Mouse (Mus musculus) cerebellum, adult 2 months (tissue): ENCODE results near the gene Emp1. TPM values are rescaled to one million over a fixed set of nuclear protein-coding genes. Genes with fewer than 3 reads are reported as not detected.

Source experiments
- DNase-seq, 2 experiments: peaks; one replicate each; pipeline ENCODE4 v3.0.0; 2021
- H3K27ac ChIP-seq: fragments of 200-500 bp; 2 replicates; pipeline ENCODE4 v1.5.1; 2012; ENCODE audit warnings: low read length, control low read depth, inconsistent platforms; ENCODE audit not compliant: insufficient read depth
- H3K27me3 ChIP-seq: fragments of 200-500 bp; 2 replicates; pipeline ENCODE4 v1.6.1; 2012; ENCODE audit warnings: inconsistent platforms, mild to moderate bottlenecking, low read length, moderate library complexity; ENCODE audit not compliant: control insufficient read depth, insufficient read depth
- H3K4me1 ChIP-seq: fragments of 200-500 bp; 2 replicates; pipeline ENCODE4 v1.6.1; 2011; ENCODE audit warnings: low read length; ENCODE audit not compliant: control insufficient read depth, insufficient read depth
- H3K4me3 ChIP-seq: fragments of 200-500 bp; replicated peaks from 2 replicates; pipeline ENCODE3; 2011; ENCODE audit warnings: mild to moderate bottlenecking, low read depth, low read length, control low read depth; ENCODE audit not compliant: insufficient read depth
- CTCF ChIP-seq: fragments of 200-500 bp; IDR thresholded peaks from 2 replicates; pipeline ENCODE4 v1.5.1; 2011; ENCODE audit warnings: low read depth, mild to moderate bottlenecking, control low read depth, low read length, moderate library complexity, borderline replicate concordance; ENCODE audit not compliant: insufficient read depth
- POLR2A ChIP-seq: fragments of 200-500 bp; IDR thresholded peaks from 2 replicates; pipeline ENCODE4 v1.6.1; 2011; ENCODE audit warnings: low read length, control low read depth, borderline replicate concordance; ENCODE audit not compliant: insufficient read depth
- WGBS: fragments of 180-500 bp; shearing (Covaris S2); methylation state at CpG from one replicate; pipeline ENCODE4 v1.1.7; 2018; 5-methylcytosine and 5-hydroxymethylcytosine counted together
- polyA plus RNA-seq: library from polyadenylated mRNA; depleted of rRNA; stranded (reverse); fragments of >200 nt; gene quantifications from 2 replicates; pipeline ENCODE4 v1.2.3, GENCODE M21; 2012

Emp1 gene
- polyA plus RNA-seq, 1 experiment = 1.5 TPM

- Histone ChIP-seq H3K27me3 (no peaks in the 10 kb centered on the region), H3K4me1 (no peaks in the 10 kb centered on the region), H3K27ac (no peak overlapping the region), H3K4me3 (no peak overlapping the region)
- 62% methylated on average over 4 of the region's 4 CpGs for WGBS
- no peak for TF ChIP-seq POLR2A
- TF ChIP-seq CTCF = no peak
- no peak for DNase-seq
Observed at GRCm38 (mm10) chr6:135352537-135352936, 9.8 kb upstream of the Emp1 start.

- no peak overlapping the region for H3K4me3 ChIP-seq
- no peaks in the 10 kb centered on the region; the same call in 1 of the 2 replicates for H3K27me3 ChIP-seq
- no peak overlapping the region for H3K27ac ChIP-seq
- WGBS = 86% methylated on average over 4 of the region's 4 CpGs
- no peak for DNase-seq
- TF ChIP-seq POLR2A (no peak), CTCF (no peak)
- no peaks in the 10 kb centered on the region for H3K4me1 ChIP-seq
Observed at GRCm38 (mm10) chr6:135354953-135355352, 7.4 kb upstream of the Emp1 start.

GRCm38 (mm10) chr6:135360331-135360730 lies 2.0 kb upstream of the Emp1 start:
- TF ChIP-seq POLR2A = no peak
- no peak for TF ChIP-seq CTCF
- DNase-seq = no peak
- Histone ChIP-seq H3K27ac (no peak overlapping the region), H3K27me3 (no peaks in the 10 kb centered on the region; the same call in 1 of the 2 replicates), H3K4me3 (no peak overlapping the region), H3K4me1 (no peaks in the 10 kb centered on the region)
- 77% methylated on average over 4 of the region's 4 CpGs for WGBS

- TF ChIP-seq POLR2A = no peak
- Histone ChIP-seq H3K4me3 (no peak overlapping the region), H3K27ac (no peak overlapping the region), H3K27me3 (no peaks in the 10 kb centered on the region; the same call in 1 of the 2 replicates), H3K4me1 (no peaks in the 10 kb centered on the region)
- no peak for DNase-seq
- WGBS = 45% methylated on average over 3 of the region's 3 CpGs
Observed at GRCm38 (mm10) chr6:135362098-135362458, 267 bp upstream of the Emp1 start.

DNA sequence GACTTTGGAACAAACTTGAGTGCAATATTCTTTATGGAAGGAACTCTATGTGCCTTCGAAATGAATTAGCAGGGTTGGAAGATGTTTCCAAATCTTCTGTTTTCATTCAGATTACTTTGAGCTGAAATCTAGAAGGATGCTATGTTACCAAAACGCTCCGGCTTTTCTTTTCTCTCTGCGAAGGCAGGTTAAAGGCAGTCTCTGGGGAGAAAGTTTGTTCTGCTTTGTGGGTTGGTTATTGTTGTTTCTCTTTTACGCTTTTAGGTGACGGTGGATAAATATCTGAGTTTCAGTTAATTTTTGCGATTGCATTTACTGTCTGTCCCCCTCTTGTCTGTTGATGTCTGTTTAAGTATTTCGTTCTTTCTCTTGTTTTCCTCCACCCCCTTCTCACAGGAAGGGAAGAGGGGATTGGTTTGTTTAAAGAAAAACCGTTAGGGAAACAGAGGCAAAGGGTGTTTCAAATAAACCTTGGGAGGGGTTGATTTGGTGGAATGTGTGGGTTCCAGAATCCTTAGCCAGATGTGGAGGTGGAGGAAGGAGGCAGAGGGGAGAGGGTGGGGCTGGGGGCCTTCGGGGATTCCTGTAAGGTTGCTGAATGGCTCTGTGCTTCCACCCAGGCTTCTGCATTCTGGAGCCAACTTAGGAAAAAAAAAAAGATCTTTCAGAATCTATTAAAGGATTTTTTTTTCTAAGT lies 1.1 kb downstream of the Emp1 start:
- WGBS = 64% methylated on average over 10 of the region's 10 CpGs
- H3K27me3 ChIP-seq = no peaks in the 10 kb centered on the region; the same call in 1 of the 2 replicates
- H3K27ac ChIP-seq = no peak overlapping the region
- no peaks in the 10 kb centered on the region for H3K4me1 ChIP-seq
- no peak overlapping the region for H3K4me3 ChIP-seq
- TF ChIP-seq POLR2A = no peak
- DNase-seq = no peak

DNA sequence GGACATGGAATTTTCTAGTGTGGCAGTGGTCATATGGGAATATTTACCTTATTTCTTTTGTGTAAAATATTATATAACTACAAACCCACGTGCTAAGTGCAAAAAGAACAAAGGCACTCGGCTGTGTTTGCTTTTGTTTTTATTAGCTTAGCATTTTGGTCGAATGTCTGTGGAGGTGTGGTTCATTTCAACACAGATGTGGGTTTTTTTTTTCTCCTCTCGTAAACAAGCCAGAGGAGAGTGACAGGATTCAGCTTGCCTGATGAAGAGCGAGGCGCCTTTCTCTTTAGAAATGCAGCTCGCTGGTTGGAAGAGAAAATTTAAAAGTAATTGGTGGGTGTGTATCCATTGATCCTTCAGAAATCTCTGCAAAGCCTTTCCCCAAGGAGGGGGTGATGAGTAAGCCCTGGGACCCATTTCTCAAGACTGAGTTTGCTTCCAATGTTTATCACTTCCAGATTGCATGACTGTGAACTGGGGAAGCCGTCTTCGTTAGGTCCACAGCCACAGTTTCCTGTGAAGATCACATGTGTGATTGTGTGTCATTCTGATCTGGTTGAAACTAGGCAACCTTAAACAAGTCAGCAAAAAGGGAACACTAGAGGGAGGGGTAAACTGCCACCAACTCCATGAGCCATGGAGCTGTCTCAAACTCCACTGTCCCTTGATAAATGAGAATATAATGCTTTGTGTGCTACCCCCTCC lies 1.8 kb downstream of the Emp1 start:
- TF ChIP-seq CTCF = no peak
- TF ChIP-seq POLR2A = no peak
- DNase-seq = no peak
- no peaks in the 10 kb centered on the region for H3K4me1 ChIP-seq
- no peak overlapping the region for H3K4me3 ChIP-seq
- no peak overlapping the region for H3K27ac ChIP-seq
- no peaks in the 10 kb centered on the region; the same call in 1 of the 2 replicates for H3K27me3 ChIP-seq
- WGBS = 66% methylated on average over 9 of the region's 9 CpGs

DNA sequence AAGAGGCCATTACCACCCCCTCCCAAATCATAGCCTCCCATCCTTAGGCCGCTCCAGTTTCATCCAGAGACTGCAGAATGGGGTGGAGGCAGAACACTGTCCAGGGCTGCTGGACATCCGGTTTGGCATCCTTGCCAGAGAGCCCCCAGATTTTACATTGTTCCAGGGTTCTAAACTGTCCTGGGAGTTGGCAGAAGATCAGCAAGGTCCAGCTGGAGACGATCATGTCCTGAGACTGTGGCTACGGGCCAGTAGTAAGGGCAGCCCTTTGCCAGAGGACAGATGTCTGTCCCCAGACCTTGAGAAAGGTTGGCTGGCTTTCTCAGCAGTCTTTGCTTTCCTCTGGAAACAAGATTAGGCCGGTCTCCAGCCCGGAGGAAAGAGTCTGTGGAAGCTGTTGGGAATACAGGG lies 2.6 kb downstream of the Emp1 start:
- WGBS = 29% methylated on average over 6 of the region's 6 CpGs
- TF ChIP-seq POLR2A = no peak
- TF ChIP-seq CTCF = no peak

DNA sequence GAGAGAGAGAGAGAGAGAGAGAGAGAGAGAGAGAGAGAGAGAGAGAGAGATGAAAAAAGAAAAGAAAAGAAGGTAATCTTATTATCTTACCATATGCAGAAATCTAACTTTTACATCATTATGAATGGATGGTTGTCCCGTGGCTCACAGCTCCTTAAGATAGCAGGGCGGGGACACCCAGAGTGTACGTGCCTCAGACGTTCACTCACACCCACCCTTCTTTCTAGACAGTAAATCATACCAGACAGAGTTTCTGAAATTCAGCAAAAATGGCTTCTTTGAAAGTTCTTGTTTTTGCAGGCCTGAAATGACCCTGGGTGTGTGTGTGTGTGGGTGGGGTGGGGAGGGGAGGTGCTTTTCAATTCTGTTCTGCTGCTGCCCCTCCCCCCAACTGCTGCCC lies 3.3 kb downstream of the Emp1 start:
- H3K27ac ChIP-seq = no peak overlapping the region
- H3K4me1 ChIP-seq = no peaks in the 10 kb centered on the region
- H3K27me3 ChIP-seq = no peaks in the 10 kb centered on the region
- H3K4me3 ChIP-seq = no peak overlapping the region
- WGBS = 87% methylated on average over 4 of the region's 4 CpGs
- TF ChIP-seq POLR2A = no peak
- TF ChIP-seq CTCF = no peak
- DNase-seq = no peak

More for the DNA sequence above, 2.6 kb downstream of the Emp1 start:
- Histone ChIP-seq H3K4me1 (no peaks in the 10 kb centered on the region), H3K27ac (no peak overlapping the region), H3K27me3 (no peaks in the 10 kb centered on the region), H3K4me3 (no peak overlapping the region)
- peak in 1 of 2 experiments; percentile 12 for DNase-seq
